Comparison of ENCODE assay signal across 26 mouse cellular contexts in the genomic region with DNA sequence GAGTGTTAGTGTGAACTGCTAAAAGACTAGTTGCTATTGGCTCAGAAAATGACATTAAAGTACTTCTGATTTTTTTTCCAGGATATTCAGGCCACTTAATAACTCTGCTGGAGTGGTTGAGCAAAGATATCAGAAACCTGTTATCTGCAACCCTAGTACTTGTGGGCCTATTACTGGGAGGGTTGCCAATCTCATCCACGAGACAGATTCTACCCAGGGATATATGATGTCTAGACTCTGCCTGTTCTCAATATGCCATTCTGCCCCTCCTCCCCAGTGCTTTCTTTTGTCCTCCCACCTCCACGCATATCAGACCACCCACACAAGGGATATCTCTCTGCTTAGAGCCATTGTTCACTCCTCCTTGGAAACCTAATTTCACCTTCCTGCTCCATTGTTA. TPM values are rescaled to one million over a fixed set of nuclear protein-coding genes. Genes with fewer than 3 reads are reported as not detected.
"Had no signal": no experiment of that assay in that cellular context is flagged by ENCODE, and none has a peak within 500 bp of the region (broad histone marks: within the 10 kb centered on the region; RNA-seq: fewer than 3 reads in every experiment).

No protein-coding gene starts in this region.

- H3K9me3 ChIP-seq: heart, embryonic 10.5 days; heart, embryonic 12.5 days; hindbrain, embryonic 10.5 days; hindbrain, embryonic 12.5 days; intestine, embryonic 15.5 days; limb, embryonic 10.5 days; limb, embryonic 12.5 days had no signal

- H3K4me3 ChIP-seq: gastrocnemius, adult 2 months; heart, embryonic 10.5 days; heart, embryonic 12.5 days; hindbrain, embryonic 10.5 days; hindbrain, embryonic 12.5 days; intestine, embryonic 15.5 days; layer of hippocampus, adult 2 months; left cerebral cortex, adult 2 months; limb, embryonic 10.5 days; limb, embryonic 12.5 days had no signal

- H3K27me3 ChIP-seq: heart, embryonic 12.5 days; hindbrain, embryonic 12.5 days; intestine, embryonic 15.5 days; limb, embryonic 12.5 days had no signal

- H3K36me3 ChIP-seq: heart, embryonic 10.5 days; heart, embryonic 12.5 days; hindbrain, embryonic 10.5 days; hindbrain, embryonic 12.5 days; intestine, embryonic 15.5 days; limb, embryonic 10.5 days; limb, embryonic 12.5 days had no signal

- H3K4me2 ChIP-seq: heart, embryonic 12.5 days; hindbrain, embryonic 12.5 days; hindbrain, embryonic 14.5 days; intestine, embryonic 15.5 days; limb, embryonic 12.5 days; liver, embryonic 11.5 days had no signal

- H3K4me1 ChIP-seq: heart, embryonic 10.5 days; hindbrain, embryonic 12.5 days; intestine, embryonic 15.5 days had no signal

- H3K27ac ChIP-seq: gastrocnemius, adult 2 months; heart, embryonic 10.5 days; hindbrain, embryonic 10.5 days; hindbrain, embryonic 12.5 days; hindbrain, embryonic 14.5 days; intestine, embryonic 15.5 days; layer of hippocampus, adult 2 months; left cerebral cortex, adult 2 months; limb, embryonic 10.5 days; limb, embryonic 12.5 days had no signal

- DNase-seq: gastrocnemius, adult 2 months; gastrocnemius, postnatal 10 days; gastrocnemius, postnatal 25 days; heart, postnatal 10 days; heart, postnatal 4 days; kidney, adult 18-20 months; kidney, adult 8-10 months; kidney, postnatal 10 days; kidney, postnatal 25 days; kidney, postnatal 4 days; liver had no signal

- H3K9ac ChIP-seq: heart, embryonic 12.5 days; hindbrain, embryonic 12.5 days; hindbrain, embryonic 14.5 days; intestine, embryonic 15.5 days; limb, embryonic 12.5 days had no signal

- ATAC-seq: hindbrain, embryonic 16.5 days; inflammation-experienced regulatory T-cells, adult 6 months; intestine, embryonic 15.5 days; intestine, postnatal 0 days had no signal

RNA-seq across cellular contexts. Expression of gene Dleu7, which starts 49.3 kb away (rescaled TPM):
- total RNA-seq: gastrocnemius, adult 2 months; gastrocnemius, postnatal 25 days; granulocyte monocyte progenitor cell, adult 5-6 weeks had no signal
- polyA plus RNA-seq: inflammation-experienced regulatory T-cells, adult 6 months had no signal
